Mouse (Mus musculus) mouse trophoblast stem cell (cell line): ENCODE measurements around the gene Klf2.

Experiments used
- in situ Hi-C, 2 experiments: fragments of 300-500 bp; cut with MseI, MboI; formaldehyde crosslinking; loops; 2 replicates in 1 of 2; 3 replicates in 1 of 2; pipeline ENCODE4 v1.15.1; 2025

Gene Klf2

DNA sequence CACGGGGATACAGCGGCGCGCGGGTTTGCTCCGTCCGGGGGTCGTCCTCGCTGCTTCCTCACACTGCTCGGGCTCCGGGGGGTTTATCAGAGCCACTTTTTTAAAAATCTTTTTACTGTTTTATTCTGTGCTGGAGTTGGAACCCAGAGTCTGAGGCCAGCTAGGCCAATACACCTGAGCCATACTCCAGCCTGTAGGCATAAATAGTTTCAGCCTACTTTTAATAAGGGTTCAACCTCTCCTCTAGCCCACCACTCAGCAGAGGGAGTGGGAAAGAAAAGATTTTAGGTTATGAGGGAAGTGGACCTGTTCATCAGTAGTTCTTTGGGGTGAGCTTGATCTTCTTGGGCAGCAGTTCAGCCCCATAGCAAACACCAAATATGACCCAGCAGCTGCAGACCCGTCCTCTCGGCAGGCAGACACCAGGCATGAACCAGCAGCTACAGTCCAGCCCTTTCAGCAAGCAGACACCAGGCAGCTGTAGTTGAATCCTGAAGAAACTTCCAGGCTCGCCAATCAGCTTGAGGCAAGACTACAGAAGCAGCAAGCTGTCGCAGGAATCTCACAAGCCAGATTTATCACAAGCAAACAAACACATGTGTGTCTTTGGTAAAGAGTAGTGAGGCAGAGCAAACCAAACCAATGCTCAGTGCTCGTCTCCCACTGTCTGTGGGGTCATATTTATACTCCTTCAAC is 13.5 kb upstream of the Klf2 start, which contains the start of gene Gm10282:
TSS of gene Gm10282 (minus strand) at position 51 of the 696 bp plus-strand sequence.
- in situ Hi-C loops: no loop called here

GRCm38 (mm10) chr8:72306913-72307312 is 11.9 kb upstream of the Klf2 start:
- in situ Hi-C loops: no loop called here

DNA sequence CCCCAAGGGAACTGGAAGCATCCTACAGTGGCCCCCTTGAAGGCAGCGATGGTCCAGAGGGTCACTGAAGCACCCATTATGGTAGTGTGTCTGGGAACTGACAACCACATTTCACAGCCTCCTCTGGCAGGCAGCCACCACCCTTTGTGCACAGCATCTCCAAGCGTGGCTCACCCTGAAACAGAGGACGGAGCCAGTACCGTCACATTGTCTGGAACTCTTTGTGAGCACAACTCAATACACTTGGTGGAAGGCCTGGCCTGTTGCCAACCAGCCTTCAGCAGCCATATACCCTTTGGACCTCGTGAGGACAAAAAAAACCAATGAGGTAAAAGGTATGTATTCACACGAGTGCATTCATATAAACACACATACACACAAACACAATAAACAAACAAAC is 10.6 kb upstream of the Klf2 start:
- in situ Hi-C loops: no loop called here

DNA sequence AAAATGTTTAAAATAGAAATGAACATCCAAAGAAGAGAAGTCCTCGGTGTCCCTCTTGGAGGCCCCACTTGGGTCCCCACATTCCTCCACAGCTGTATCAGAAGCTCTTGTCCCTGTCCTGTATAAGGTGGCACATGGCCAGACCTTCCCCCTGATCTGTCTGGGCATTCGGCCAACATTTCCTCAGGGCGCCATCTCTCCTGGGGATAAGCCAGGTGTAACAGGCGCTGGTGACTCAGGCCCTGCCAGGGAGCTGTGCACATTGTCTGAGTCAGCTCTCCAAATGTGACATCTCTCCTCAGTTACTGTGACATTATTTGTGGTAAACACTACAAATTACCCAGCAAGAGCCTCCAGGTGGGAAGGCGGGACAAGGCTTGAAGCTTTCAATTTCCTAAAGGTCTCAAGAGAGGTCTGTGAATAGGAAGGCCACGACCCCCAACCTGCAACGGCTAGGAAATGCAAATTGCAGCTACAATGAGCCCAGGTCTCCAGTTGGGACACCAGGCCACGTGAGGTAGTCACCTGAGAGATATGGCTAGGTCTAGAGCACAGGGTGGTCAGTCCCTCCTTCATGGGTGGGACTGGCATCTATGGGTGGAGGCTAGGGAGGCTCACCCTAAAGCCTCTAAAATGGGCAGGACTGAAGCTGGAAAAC is 7.9 kb upstream of the Klf2 start:
- in situ Hi-C loops: no loop called here

GRCm38 (mm10) chr8:72312926-72313518 is 5.8 kb upstream of the Klf2 start:
- in situ Hi-C loops: no loop called here

DNA sequence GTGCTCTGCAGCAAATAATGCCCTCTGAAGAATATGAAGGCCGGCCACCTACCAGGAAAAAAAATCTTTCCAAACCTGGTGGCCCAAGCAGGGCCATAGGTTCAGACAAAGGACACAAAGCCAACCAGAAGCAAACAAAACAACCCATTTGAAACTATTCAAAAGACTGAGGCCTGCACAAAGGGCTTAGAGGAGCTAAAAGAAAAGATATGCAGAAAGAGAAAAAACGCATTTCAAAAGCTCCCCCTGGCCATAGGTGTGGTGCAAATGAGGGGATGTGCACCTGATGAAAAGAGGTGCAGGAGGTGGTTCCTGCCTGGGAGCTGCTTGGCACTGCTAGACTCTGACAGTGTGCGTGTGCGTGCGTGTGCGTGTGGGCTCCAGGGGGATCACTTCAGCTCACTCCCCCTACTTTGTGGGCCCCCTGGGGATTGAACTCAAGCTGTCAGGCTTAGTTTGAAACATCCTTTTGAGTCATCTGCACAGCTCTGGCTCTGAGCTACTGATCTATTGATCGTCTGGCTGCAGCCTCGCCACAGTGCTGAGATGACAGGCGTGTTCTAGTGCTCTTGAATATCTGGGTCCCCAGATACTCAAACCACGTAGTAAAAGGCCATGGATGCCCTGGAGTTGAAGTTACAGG is 2.7 kb upstream of the Klf2 start:
- in situ Hi-C loops: no loop called here

- in situ Hi-C loops: no loop called here
Measured at GRCm38 (mm10) chr8:72317741-72318301, 1.0 kb upstream of the Klf2 start.

GRCm38 (mm10) chr8:72319397-72319796 is 564 bp downstream of the Klf2 start:
- in situ Hi-C loops: no loop called here

DNA sequence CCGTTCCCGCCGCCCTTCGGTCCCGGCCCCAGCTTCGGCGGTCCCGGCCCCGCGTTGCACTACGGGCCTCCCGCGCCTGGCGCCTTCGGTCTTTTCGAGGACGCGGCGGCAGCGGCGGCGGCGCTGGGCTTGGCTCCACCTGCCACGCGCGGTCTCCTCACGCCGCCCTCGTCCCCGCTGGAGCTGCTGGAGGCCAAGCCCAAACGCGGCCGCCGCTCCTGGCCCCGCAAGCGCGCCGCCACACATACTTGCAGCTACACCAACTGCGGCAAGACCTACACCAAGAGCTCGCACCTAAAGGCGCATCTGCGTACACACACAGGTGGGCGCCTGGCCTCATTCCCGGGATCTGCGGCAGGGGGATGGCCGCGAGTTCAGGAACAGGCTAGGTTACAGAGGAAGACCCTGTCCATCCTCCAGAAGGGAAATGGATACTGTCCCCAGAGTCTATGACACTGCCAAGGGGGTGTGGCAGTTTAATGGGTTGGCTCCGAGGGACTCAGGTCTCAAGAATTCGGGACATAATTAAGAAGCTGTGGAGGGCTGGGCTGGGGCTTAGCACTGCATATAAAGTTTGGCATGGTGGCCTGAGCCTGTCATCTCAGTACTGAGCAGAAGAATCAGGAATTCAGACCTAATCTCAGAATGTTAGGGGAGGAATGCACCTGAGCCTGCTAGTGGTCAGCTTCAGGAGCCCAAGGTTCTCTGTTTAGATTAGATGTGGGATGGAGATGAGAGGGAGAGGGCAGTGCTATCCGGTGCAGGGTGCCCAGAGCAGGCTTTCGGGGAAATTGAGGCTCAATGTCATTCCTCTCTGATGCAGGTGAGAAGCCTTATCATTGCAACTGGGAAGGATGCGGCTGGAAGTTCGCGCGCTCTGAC is 1.3 kb downstream of the Klf2 start:
- in situ Hi-C loops: no loop called here

DNA sequence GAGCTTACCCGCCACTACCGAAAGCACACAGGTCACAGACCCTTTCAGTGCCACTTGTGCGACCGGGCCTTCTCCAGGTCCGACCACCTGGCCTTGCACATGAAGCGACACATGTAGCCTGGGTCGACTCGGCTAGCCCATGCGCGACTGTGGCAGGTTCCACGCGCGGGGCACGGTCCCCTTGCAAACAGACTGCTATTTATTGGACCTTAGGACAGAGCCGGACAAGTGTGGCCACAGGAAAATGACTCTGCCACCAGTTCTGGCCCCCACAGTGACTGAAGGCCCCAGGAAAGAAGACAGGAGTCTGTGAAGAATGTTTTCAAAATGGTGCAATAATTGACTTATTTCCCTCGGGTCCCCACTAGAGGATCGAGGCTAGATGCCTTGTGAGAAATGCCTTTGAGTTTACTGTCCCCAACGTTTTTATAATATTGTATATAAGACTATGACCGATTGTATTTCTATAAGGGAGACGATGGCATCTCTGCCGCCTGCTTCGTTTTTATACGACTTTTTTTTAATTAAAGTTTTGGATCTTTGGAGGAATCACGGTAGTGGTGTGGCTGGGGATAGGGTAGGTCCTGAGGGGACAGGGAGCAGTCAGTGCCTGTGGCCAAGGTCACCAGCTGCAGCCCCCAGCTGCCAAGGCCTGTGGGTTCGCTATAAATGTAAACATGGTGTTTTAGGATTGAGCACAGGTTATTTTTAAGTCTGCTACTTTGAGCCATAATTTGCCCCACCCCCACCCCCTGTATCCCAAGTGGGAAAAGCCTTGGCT is 2.2 kb downstream of the Klf2 start:
- in situ Hi-C loops: no loop called here

DNA sequence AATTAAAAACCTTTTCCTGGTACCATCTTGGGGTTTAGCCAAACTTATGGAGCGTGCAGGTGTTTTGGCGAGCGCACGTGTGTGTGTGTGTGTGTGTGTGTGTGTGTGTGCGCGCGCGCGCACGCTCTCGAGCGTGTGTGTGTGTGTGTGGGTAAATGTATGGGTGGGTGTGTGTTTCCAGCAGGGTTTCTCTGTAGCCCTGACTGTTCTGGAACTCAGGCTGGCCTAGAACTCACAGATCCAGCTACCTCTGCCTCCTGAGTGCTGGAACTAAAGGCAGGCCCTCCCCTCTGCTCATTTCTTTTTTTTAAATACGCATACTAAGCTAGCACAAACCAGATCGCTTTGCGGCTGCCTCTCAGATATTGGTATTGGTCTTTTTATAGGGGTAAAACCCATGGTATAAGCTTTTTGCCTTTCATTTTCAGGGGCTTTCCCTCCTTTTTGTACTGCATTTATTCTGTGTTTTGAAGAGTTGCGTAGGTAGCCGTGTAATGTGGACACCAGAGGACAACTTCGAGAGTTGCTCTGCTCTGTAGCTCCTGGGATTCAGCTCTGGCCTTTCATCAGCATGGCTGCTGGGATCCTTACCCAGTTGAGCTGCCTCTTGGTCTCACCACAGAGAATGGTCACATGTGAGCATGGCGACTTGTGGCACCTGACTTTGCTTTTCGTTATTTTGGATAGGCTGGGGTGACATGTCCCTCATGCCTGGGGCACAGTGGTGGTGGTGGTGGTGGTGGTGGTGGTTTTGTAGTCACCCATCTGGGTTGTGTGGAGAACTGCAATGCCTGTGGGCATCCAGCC is 3.0 kb downstream of the Klf2 start:
- in situ Hi-C loops: no loop called here

GRCm38 (mm10) chr8:72322471-72322889 is 3.6 kb downstream of the Klf2 start:
- in situ Hi-C loops: no loop called here

GRCm38 (mm10) chr8:72323131-72323725 is 4.4 kb downstream of the Klf2 start:
- in situ Hi-C loops: no loop called here

DNA sequence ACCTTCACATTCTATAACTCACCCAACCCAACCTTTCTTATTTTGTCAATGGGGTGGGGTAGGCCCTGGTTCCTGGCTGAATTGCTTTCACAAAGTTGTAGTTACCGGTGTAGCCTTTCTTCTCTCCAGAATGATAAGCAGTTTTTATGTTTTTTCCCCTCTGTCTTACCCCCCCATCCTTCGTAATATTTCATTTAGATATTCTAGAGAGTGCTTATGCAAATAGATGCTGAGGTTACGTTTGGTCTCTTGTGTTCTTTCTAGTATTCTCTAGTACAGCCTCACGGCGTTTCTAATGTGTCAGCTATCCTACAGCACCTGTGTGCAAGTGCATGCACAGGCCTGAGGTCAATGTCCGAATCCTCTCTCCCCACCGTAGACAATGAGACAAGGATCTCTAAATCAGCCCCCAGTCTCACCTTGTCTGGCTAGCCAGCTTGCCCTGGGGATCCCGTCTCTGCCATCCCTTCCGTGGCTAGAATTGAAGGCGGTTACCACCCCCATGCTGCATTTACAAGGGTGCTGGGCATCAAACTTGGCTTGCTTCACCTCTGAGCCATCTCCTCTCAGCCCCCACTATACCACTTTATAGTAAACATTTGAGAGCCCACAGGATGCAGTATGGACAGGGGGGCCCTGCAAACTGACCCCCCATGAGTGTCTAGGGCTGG is 5.3 kb downstream of the Klf2 start:
- in situ Hi-C loops: no loop called here

GRCm38 (mm10) chr8:72324708-72325107 is 5.9 kb downstream of the Klf2 start:
- in situ Hi-C loops: no loop called here

DNA sequence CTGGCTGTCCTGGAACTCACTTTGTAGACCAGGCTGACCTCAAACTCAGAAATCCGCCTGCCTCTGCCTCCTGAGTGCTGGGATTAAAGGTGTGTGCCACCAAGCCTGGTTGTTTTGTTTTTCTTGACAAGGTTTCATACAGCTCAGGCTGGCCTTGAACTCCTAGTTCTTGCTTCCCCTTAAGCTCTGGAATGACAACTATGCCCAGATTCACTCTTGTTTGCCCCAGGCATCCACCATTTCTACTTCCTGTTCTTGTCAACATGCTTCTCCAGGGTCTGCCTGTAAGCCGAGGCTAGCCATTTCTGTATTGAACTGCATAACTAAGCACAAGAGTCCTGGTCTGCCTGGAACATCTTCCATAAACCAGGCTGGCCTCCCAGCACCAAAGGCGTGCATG is 10.3 kb downstream of the Klf2 start:
- in situ Hi-C loops: no loop called here

DNA sequence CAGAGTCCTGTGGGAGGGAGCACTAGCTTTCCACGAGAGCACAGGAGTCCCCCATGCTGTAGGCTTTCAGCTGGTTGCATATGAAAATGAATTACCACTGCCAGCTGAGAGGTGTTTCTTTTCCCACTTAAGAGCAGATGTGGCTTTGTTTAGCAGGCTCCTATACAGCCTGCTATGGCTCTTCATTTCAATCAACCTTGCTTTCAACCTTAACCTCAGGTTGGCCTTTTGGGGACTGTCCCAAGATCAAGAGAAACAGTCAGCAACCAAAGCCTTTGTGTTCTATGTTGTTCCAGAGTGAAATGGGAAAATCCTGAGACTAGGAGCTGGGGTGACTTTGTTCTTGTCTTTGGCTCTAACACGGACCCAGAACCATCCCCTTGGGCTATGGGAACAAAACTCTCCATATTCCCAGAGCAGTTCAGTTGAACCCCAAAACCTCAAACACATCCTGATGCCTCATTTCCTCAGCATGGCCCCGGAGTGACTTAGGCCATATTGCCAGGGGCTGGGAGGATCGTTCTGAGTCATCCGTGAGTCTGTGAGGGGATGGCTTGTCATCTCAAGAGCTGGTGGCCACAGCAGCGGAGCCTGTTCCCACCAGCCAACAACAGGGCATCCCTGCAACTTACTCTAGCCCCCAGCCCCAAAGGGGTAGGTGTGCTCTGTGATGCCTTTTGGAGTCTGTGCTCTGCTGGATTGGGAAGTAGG is 12.1 kb downstream of the Klf2 start:
- in situ Hi-C loops: no loop called here

DNA sequence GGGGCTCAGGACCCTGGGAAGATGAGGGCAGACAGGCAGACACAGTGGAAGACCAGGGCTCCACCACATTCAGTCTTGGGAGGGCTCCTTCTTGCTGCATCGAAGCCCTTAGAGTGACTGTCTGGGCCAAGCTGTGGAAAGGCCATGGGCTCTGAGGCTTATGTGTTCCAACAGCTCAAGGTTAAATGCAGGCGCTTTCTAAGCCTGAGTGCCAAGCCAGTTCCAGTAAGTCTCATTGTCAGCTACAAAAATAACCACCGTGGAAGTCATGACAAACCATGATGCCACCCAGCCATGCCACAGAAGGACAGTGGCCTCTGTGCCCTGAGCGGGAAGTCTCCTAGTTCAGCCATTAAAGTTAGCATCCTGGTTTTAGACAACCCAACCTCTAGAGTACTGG is 12.8 kb downstream of the Klf2 start:
- in situ Hi-C loops: no loop called here
